Mouse (Mus musculus) heart, adult 2 months (tissue): ENCODE measurements around the gene Olfr866. TPM values are rescaled to one million over a fixed set of nuclear protein-coding genes. Genes with fewer than 3 reads are reported as not detected.

Experiments
- DNase-seq, 2 experiments: peaks; one replicate each; pipeline ENCODE4 v3.0.0; 2021
- H3K27ac ChIP-seq: fragments of 200-600 bp; 2 replicates; pipeline ENCODE4 v1.8.1; 2022
- H3K27me3 ChIP-seq: fragments of 200-500 bp; 2 replicates; pipeline ENCODE4 v1.6.1; 2012; ENCODE audit warnings: mild to moderate bottlenecking, low read length, inconsistent platforms, mixed read lengths; ENCODE audit not compliant: control insufficient read depth, insufficient read depth
- H3K36me3 ChIP-seq: fragments of 200-500 bp; 2 replicates; pipeline ENCODE4 v1.6.1; 2012; ENCODE audit warnings: low read length, inconsistent platforms; ENCODE audit not compliant: control insufficient read depth, insufficient read depth
- H3K4me1 ChIP-seq: fragments of 200-500 bp; 2 replicates; pipeline ENCODE4 v1.6.1; 2011; ENCODE audit warnings: low read length; ENCODE audit not compliant: control insufficient read depth, insufficient read depth
- H3K4me3 ChIP-seq: fragments of 200-600 bp; 2 replicates; pipeline ENCODE4 v1.8.1; 2022
- H3K79me2 ChIP-seq: fragments of 200-500 bp; replicated peaks from 2 replicates; pipeline ENCODE4 v1.6.1; 2012; ENCODE audit warnings: mild to moderate bottlenecking, inconsistent platforms, low read length, moderate library complexity, mixed read lengths; ENCODE audit not compliant: control insufficient read depth, insufficient read depth
- H3K9ac ChIP-seq: fragments of 200-500 bp; 2 replicates; pipeline ENCODE4 v1.6.1; 2012; ENCODE audit warnings: low read depth, mild to moderate bottlenecking, control low read depth, inconsistent platforms, low read length, mixed read lengths
- CTCF ChIP-seq: fragments of 200-600 bp; IDR thresholded peaks from 2 replicates; pipeline ENCODE4 v1.8.1; 2022; ENCODE audit warnings: antibody characterized with exemption, mild to moderate bottlenecking, moderate library complexity
- EP300 ChIP-seq: fragments of 200-500 bp; IDR thresholded peaks from 2 replicates; pipeline ENCODE4 v1.6.1; 2011; ENCODE audit warnings: low read depth, low read length, control low read depth; ENCODE audit not compliant: insufficient read depth
- POLR2A ChIP-seq: fragments of 200-500 bp; IDR thresholded peaks from 2 replicates; pipeline ENCODE4 v1.6.1; 2011; ENCODE audit warnings: mild to moderate bottlenecking, low read depth, low read length, control low read depth; ENCODE audit not compliant: insufficient read depth
- WGBS: fragments of 180-500 bp; shearing (Covaris S2); methylation state at CpG from one replicate; pipeline ENCODE4 v1.1.7; 2018; 5-methylcytosine and 5-hydroxymethylcytosine counted together
- intact Hi-C: fragments of 180-260 bp; cut with DNase I; formaldehyde crosslinking; loops from one replicate; pipeline ENCODE4 v1.15.1; 2025
- long read RNA-seq: library from polyadenylated mRNA; stranded (forward); transcript quantifications from one replicate; pipeline ENCODE4 v2.0.0, GENCODE M21; 2021
- microRNA-seq, 2 experiments: library from miRNA; unstranded; fragments of <30 nt; microRNA quantifications; one replicate each; pipeline ENCODE4 v1.2.0; 2021
- polyA plus RNA-seq: library from polyadenylated mRNA; depleted of rRNA; stranded (reverse); fragments of >200 nt; gene quantifications from 2 replicates; pipeline ENCODE4 v1.2.3, GENCODE M21; 2012; rRNA removed
- total RNA-seq, 2 experiments: library from RNA; stranded (reverse); gene quantifications; 2 replicates each; pipeline ENCODE4 v1.2.3; 2021

Gene Olfr866
- total RNA-seq (not detected), polyA plus RNA-seq (not detected in 2 replicates)
- long read RNA-seq = 0 reads

DNA sequence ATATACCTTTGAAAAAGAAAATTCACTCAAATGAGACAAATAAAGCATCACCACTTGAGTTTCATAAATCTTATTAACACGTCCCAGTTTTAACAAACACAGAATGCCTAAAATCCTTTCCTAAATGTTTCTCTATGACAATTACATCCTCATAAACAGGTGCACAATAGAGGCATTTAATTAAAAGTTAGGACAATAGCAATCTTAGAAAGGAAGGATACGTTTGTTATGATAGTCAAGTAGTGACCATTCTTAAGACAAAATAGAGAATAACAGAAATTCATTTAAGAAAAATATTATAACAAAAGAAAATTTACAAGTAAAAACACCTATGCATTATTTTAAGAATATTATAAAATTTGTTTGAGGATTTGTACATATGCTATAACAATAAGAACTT, at the start of gene Olfr866:
Gene Olfr866 (minus strand): TSS at position 101 of the 400 bp plus-strand sequence.
- no peak for TF ChIP-seq EP300
- no peak for TF ChIP-seq POLR2A
- TF ChIP-seq CTCF = no peak
- H3K36me3 ChIP-seq = no peaks in the 10 kb centered on the region
- H3K4me1 ChIP-seq = no peaks in the 10 kb centered on the region
- no peaks in the 10 kb centered on the region for H3K27me3 ChIP-seq
- no peak within 1 kb of the TSS for H3K27ac ChIP-seq
- H3K79me2 ChIP-seq = no peaks in the 10 kb centered on the region
- DNase-seq = no peak
- 61% methylated on average over 2 of the region's 2 CpGs for WGBS
- no peak within 1 kb of the TSS for H3K9ac ChIP-seq
- H3K4me3 ChIP-seq = no peak within 1 kb of the TSS
- intact Hi-C loops = no loop called here

GRCm38 (mm10) chr9:20073523-20074177, 45.8 kb upstream of the Olfr866 start:
- 49% methylated on average over 7 of the region's 7 CpGs for WGBS

GRCm38 (mm10) chr9:20071291-20071690, 43.5 kb upstream of the Olfr866 start:
- TF ChIP-seq EP300 = no peak
- no peak for TF ChIP-seq POLR2A
- TF ChIP-seq CTCF = no peak

More at GRCm38 (mm10) chr9:20073523-20074177, 45.8 kb upstream of the Olfr866 start:
- no peak overlapping the region for H3K27ac ChIP-seq
- H3K79me2 ChIP-seq = no peaks in the 10 kb centered on the region
- H3K4me3 ChIP-seq = no peak overlapping the region
- no peak for DNase-seq
- no peak overlapping the region for H3K9ac ChIP-seq
- no peaks in the 10 kb centered on the region for H3K4me1 ChIP-seq
- TF ChIP-seq EP300 (no peak), CTCF (no peak), POLR2A (no peak)
- no peaks in the 10 kb centered on the region for H3K27me3 ChIP-seq
- no peaks in the 10 kb centered on the region for H3K36me3 ChIP-seq
- intact Hi-C loops = no loop called here

DNA sequence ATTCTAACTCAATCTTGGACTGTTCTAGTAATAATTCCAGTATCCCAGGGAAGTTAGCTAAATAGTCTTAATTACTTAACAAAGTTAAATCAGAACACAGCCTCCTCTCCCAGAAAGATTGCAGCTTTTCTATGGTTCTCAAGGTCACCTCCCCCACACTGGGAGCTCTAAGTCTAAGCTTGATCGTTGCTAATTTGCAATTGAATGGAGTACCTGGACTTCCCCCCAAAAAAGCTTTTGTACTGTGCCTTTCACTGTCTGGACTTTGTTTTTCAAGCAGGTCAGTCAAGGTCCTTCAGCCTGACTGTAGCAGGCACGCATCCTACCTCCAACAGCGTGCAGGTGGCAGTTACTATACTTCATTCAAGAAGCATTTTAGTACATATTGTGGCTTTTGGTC, 42.4 kb upstream of the Olfr866 start:
- TF ChIP-seq POLR2A (no peak), CTCF (no peak), EP300 (no peak)
- Histone ChIP-seq H3K27ac (no peak overlapping the region), H3K27me3 (no peaks in the 10 kb centered on the region), H3K4me1 (no peaks in the 10 kb centered on the region), H3K79me2 (no peaks in the 10 kb centered on the region), H3K9ac (no peak overlapping the region), H3K4me3 (no peak overlapping the region), H3K36me3 (no peaks in the 10 kb centered on the region)
- WGBS = 58% methylated on average over 3 of the region's 3 CpGs
- DNase-seq = no peak
- intact Hi-C loops = no loop called here

More at GRCm38 (mm10) chr9:20071291-20071690, 43.5 kb upstream of the Olfr866 start:
- H3K36me3 ChIP-seq = no peaks in the 10 kb centered on the region
- intact Hi-C loops = no loop called here
- H3K4me1 ChIP-seq = no peaks in the 10 kb centered on the region
- no peaks in the 10 kb centered on the region for H3K27me3 ChIP-seq
- no peak overlapping the region for H3K9ac ChIP-seq
- no peaks in the 10 kb centered on the region for H3K79me2 ChIP-seq
- no peak overlapping the region for H3K27ac ChIP-seq
- H3K4me3 ChIP-seq = no peak overlapping the region
- 69% methylated on average over 1 of the region's 1 CpGs for WGBS
- DNase-seq = no peak

- Histone ChIP-seq H3K4me3 (no peak within 1 kb of the TSS), H3K9ac (no peak within 1 kb of the TSS), H3K27me3 (no peaks in the 10 kb centered on the region), H3K27ac (no peak within 1 kb of the TSS), H3K36me3 (no peaks in the 10 kb centered on the region), H3K4me1 (no peaks in the 10 kb centered on the region), H3K79me2 (no peaks in the 10 kb centered on the region)
- intact Hi-C loops = no loop called here
- 62% methylated on average over 1 of the region's 1 CpGs for WGBS
- DNase-seq = no peak
- TF ChIP-seq CTCF (no peak), EP300 (no peak), POLR2A (no peak)
These were observed 29.6 kb upstream of the Olfr866 start, which contains the start of gene Olfr867 for GRCm38 (mm10) chr9:20057462-20057861. Gene Olfr867 (minus strand): TSS chr9:20057562.

DNA sequence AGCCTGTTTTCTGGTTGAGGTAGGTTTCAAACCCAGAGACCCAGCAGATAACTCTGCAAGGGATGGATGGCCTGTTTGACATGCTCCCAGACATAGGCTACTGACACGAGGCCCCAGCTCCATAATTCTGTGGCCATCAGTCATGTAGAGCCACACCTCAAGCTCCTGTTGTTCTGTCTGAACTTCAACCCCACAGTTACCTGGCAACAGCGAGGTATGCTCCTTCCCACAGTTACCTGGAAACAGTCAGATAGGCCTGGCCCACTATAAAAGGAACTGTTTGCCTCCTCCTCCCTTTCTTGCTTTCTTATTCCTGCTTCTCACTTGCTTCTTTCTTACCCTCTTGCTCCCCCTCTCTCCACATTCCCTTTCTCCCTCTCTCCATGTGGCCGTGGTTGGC, 20.1 kb upstream of the Olfr866 start:
- TF ChIP-seq EP300 (no peak), CTCF (no peak), POLR2A (no peak)
- 47% methylated on average over 3 of the region's 3 CpGs for WGBS
- no peaks in the 10 kb centered on the region for H3K27me3 ChIP-seq
- H3K79me2 ChIP-seq = no peaks in the 10 kb centered on the region
- no peak for DNase-seq
- no peaks in the 10 kb centered on the region for H3K4me1 ChIP-seq
- no peak overlapping the region for H3K4me3 ChIP-seq
- H3K9ac ChIP-seq = no peak overlapping the region
- no peaks in the 10 kb centered on the region for H3K36me3 ChIP-seq
- no peak overlapping the region for H3K27ac ChIP-seq
- intact Hi-C loops = no loop called here

Small RNA genes lying within 50 kb of the gene (microRNA-seq; reads per million reads assigned to microRNA genes)
- 0 reads per million in 2 experiments for gene Gm26231
- gene Gm44395 = 0 reads per million in 2 experiments

Other genes with a start within 250 kb of the Olfr866 start
- gene Olfr58, start 247.8 kb downstream of the Olfr866 start, total RNA-seq = not detected
- gene Olfr58, start 247.8 kb downstream of the Olfr866 start, polyA plus RNA-seq = not detected in 2 replicates
- not detected for gene Olfr859, start 223.1 kb downstream of the Olfr866 start, total RNA-seq
- not detected in 2 replicates for gene Olfr859, start 223.1 kb downstream of the Olfr866 start, polyA plus RNA-seq
- gene Olfr860, start 178.3 kb downstream of the Olfr866 start, total RNA-seq = not detected
- gene Olfr860, start 178.3 kb downstream of the Olfr866 start, polyA plus RNA-seq = not detected in 2 replicates
- gene Olfr862, start 140.0 kb downstream of the Olfr866 start, total RNA-seq = not detected
- gene Olfr862, start 140.0 kb downstream of the Olfr866 start, polyA plus RNA-seq = not detected in 2 replicates
- not detected for gene Olfr77, start 111.2 kb downstream of the Olfr866 start, total RNA-seq
- not detected in 2 replicates for gene Olfr77, start 111.2 kb downstream of the Olfr866 start, polyA plus RNA-seq
- gene Olfr867, start 29.5 kb upstream of the Olfr866 start, total RNA-seq = not detected
- gene Olfr867, start 29.5 kb upstream of the Olfr866 start, polyA plus RNA-seq = not detected in 2 replicates
- not detected for gene Olfr868, start 70.6 kb upstream of the Olfr866 start, total RNA-seq
- gene Olfr868, start 70.6 kb upstream of the Olfr866 start, polyA plus RNA-seq = not detected in 2 replicates
- gene Olfr869, start 101.0 kb upstream of the Olfr866 start, total RNA-seq = not detected
- not detected in 2 replicates for gene Olfr869, start 101.0 kb upstream of the Olfr866 start, polyA plus RNA-seq
- gene Olfr870, start 146.0 kb upstream of the Olfr866 start, total RNA-seq = not detected
- not detected in 2 replicates for gene Olfr870, start 146.0 kb upstream of the Olfr866 start, polyA plus RNA-seq
- not detected for gene Olfr871, start 184.2 kb upstream of the Olfr866 start, total RNA-seq
- not detected in 2 replicates for gene Olfr871, start 184.2 kb upstream of the Olfr866 start, polyA plus RNA-seq
- gene Olfr872, start 209.1 kb upstream of the Olfr866 start, total RNA-seq = not detected
- gene Olfr872, start 209.1 kb upstream of the Olfr866 start, polyA plus RNA-seq = not detected in 2 replicates